Mouse (Mus musculus) C2C12 (cell line): ENCODE results near the gene Mtx1. TPM values are rescaled to one million over a fixed set of nuclear protein-coding genes. Genes with fewer than 3 reads are reported as not detected.

ENCODE experiments used
- H3K27me3 ChIP-seq: one replicate; pipeline ENCODE4 v1.6.1; 2011; ENCODE audit not compliant: control insufficient read depth, insufficient read depth, insufficient read length
- H3K36me3 ChIP-seq: one replicate; pipeline ENCODE4 v1.6.1; 2011; ENCODE audit not compliant: control insufficient read depth, insufficient read depth
- H3K4me3 ChIP-seq: one replicate; pipeline ENCODE4 v1.5.1; 2011; ENCODE audit warnings: mild to moderate bottlenecking, control low read depth; ENCODE audit not compliant: poor library complexity, insufficient read depth, severe bottlenecking
- H3K79me2 ChIP-seq: one replicate; pipeline ENCODE4 v1.6.1; 2011; ENCODE audit not compliant: control insufficient read depth, insufficient read depth
- H3K79me3 ChIP-seq: one replicate; pipeline ENCODE4 v1.6.1; 2011; ENCODE audit warnings: low read depth, control low read depth
- H3ac ChIP-seq: one replicate; pipeline ENCODE3; 2011; ENCODE audit warnings: low read depth; ENCODE audit not compliant: control insufficient read depth, insufficient read length
- CEBPB ChIP-seq: IDR thresholded peaks from one replicate; pipeline ENCODE4 v1.6.1; 2011; ENCODE audit warnings: low read depth, mild to moderate bottlenecking, control low read depth, moderate library complexity
- CTCF ChIP-seq: IDR thresholded peaks from one replicate; pipeline ENCODE4 v1.5.1; 2011; ENCODE audit not compliant: control insufficient read depth, insufficient read depth, insufficient read length
- FOSL1 ChIP-seq: IDR thresholded peaks from one replicate; pipeline ENCODE4 v1.8.0; 2011; ENCODE audit warnings: mild to moderate bottlenecking, low read length; ENCODE audit not compliant: poor library complexity, insufficient read depth, severe bottlenecking
- MAX ChIP-seq: IDR thresholded peaks from one replicate; pipeline ENCODE4 v1.6.1; 2011; ENCODE audit warnings: mild to moderate bottlenecking, control low read depth
- MYOD1 ChIP-seq: IDR thresholded peaks from one replicate; pipeline ENCODE4 v1.6.1; 2011; ENCODE audit warnings: low read depth; ENCODE audit not compliant: control insufficient read depth, insufficient read length
- MYOG ChIP-seq: IDR thresholded peaks from one replicate; pipeline ENCODE4 v1.6.1; 2011; ENCODE audit not compliant: control insufficient read depth, insufficient read length; ENCODE audit errors: extremely low read depth
- USF1 ChIP-seq: IDR thresholded peaks from one replicate; pipeline ENCODE4 v1.6.1; 2011; ENCODE audit warnings: low read depth, mild to moderate bottlenecking, control low read depth, moderate library complexity
- polyA plus RNA-seq: library from polyadenylated mRNA; unstranded; fragments of >200 nt; fragmentation: generic; extraction: Trizol; gene quantifications from one replicate; pipeline ENCODE4 v1.2.1, GENCODE M21; 2012; ENCODE audit warnings: missing spikeins

Mtx1 gene
- polyA plus RNA-seq, 1 experiment = 248 TPM

- Histone ChIP-seq H3K27me3 (no peaks in the 10 kb centered on the region), H3K79me3 (peaks cover 13% of the 10 kb centered on the region), H3K79me2 (peaks cover 22% of the 10 kb centered on the region), H3ac (no peak overlapping the region), H3K4me3 (no peak overlapping the region), H3K36me3 (peaks cover 34% of the 10 kb centered on the region)
- TF ChIP-seq MYOD1 = no peak
- TF ChIP-seq USF1 = no peak
- TF ChIP-seq MYOG = no peak
- no peak for TF ChIP-seq FOSL1
- no peak for TF ChIP-seq CTCF
- no peak for TF ChIP-seq CEBPB
- no peak for TF ChIP-seq MAX
These were observed 45.0 kb downstream of the Mtx1 start for GRCm38 (mm10) chr3:89181749-89182500.

DNA sequence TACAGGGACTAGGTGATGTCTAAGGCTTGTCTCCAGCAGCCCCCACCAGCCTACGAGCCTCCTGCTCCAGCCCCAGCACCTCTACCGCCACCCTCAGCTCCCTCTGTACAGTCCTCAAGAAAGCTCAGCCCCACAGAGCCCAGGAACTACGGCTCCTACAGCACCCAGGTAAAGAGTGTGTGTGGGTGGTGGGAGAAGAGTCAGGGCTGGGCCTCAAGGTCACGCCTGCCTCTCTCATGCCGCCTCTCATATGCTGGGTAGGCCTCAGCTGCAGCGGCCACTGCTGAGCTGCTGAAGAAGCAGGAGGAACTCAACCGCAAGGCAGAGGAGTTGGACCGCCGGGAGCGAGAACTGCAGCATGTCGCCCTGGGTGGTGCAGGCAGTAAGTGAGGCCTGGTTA is 47.8 kb downstream of the Mtx1 start:
- H3K27me3 ChIP-seq = no peaks in the 10 kb centered on the region
- H3K4me3 ChIP-seq = no peak overlapping the region
- peaks cover 22% of the 10 kb centered on the region for H3K79me2 ChIP-seq
- H3K79me3 ChIP-seq = peaks cover 13% of the 10 kb centered on the region
- H3K36me3 ChIP-seq = peaks cover 61% of the 10 kb centered on the region
- TF ChIP-seq CEBPB (no peak), CTCF (no peak), MYOG (no peak), FOSL1 (no peak), MAX (no peak), MYOD1 (no peak), USF1 (no peak)
- H3ac ChIP-seq = no peak overlapping the region

GRCm38 (mm10) chr3:89178107-89178385 is 48.8 kb downstream of the Mtx1 start:
- Histone ChIP-seq H3K36me3 (peaks cover 71% of the 10 kb centered on the region), H3ac (peak overlapping the region; percentile 85), H3K4me3 (peak overlapping the region; percentile 76), H3K79me3 (peaks cover 13% of the 10 kb centered on the region), H3K27me3 (no peaks in the 10 kb centered on the region), H3K79me2 (peaks cover 22% of the 10 kb centered on the region)
- TF ChIP-seq USF1 (no peak), FOSL1 (no peak), CTCF (no peak), MYOD1 (no peak), CEBPB (no peak), MYOG (no peak)

GRCm38 (mm10) chr3:89177242-89178106 is 49.4 kb downstream of the Mtx1 start, which contains the start of gene Scamp3:
TSS of gene Scamp3 (plus strand) at chr3:89177473.
- H3K79me2 ChIP-seq = peaks cover 22% of the 10 kb centered on the region
- peaks cover 13% of the 10 kb centered on the region for H3K79me3 ChIP-seq
- H3K36me3 ChIP-seq = peaks cover 77% of the 10 kb centered on the region
- H3ac ChIP-seq = peak within 1 kb of the TSS; percentile 85
- H3K4me3 ChIP-seq = peak within 1 kb of the TSS; percentile 76
- no peak for TF ChIP-seq MYOD1
- TF ChIP-seq MAX = peak; percentile 83
- TF ChIP-seq USF1 = peak; percentile 100
- TF ChIP-seq CEBPB = no peak
- no peak for TF ChIP-seq MYOG
- TF ChIP-seq CTCF = no peak
- TF ChIP-seq FOSL1 = no peak
- H3K27me3 ChIP-seq = no peaks in the 10 kb centered on the region

GRCm38 (mm10) chr3:89176421-89176820 is 50.5 kb downstream of the Mtx1 start:
- Histone ChIP-seq H3K27me3 (no peaks in the 10 kb centered on the region), H3K79me2 (peaks cover 22% of the 10 kb centered on the region), H3ac (no peak overlapping the region), H3K4me3 (no peak overlapping the region), H3K79me3 (peaks cover 13% of the 10 kb centered on the region), H3K36me3 (peaks cover 79% of the 10 kb centered on the region)
- TF ChIP-seq MAX (no peak), MYOD1 (no peak), MYOG (no peak), CTCF (no peak), FOSL1 (no peak), USF1 (no peak), CEBPB (no peak)
